Mouse (Mus musculus) heart, adult 11 months (tissue): ENCODE measurements at regions not wholly inside any gene's neighbourhood (a gene's known extent, or its start where the extent isn't known, plus 50 kb on each side); places are given as distances from the start of the nearest gene placed in this dataset.

Experiments used
- DNase-seq: peaks from one replicate; pipeline ENCODE4 v3.0.0; 2022

- no peak for DNase-seq
These were observed 291.2 kb upstream of the Manea start for GRCm38 (mm10) chr4:26637859-26638258.

DNA sequence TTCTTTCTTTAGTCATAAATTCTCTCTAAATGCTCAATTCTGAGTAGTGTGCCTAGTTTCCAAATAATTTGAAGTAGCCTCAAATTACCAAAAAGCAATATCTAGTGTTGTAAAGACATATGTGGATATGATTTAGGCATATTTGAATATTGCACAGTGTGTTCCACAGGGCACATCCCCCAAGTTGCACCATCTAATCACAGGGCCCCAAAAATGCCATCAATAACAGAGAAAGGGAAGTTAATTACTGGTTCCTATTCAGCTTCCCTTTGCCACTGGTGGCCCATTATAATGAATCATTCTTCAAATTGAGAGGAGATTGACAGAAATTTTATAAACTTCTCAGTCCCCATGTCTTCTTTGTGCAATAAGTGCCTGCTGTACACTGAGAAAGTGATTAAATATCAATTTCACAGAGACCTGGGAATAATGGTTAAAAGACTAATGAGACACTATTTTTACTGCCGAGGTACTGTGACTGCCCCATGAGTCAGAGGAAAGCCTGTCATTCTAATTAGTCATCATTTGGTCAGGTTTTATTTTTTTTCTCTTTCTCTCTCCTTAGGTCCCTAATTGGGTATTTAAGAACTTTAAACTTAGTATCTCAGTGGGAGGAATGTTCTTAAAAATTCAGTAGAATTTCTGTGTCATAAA lies 284.0 kb upstream of the Manea start:
- DNase-seq, result no peak

- DNase-seq, result peak; percentile 30
These were observed 283.0 kb upstream of the Manea start for GRCm38 (mm10) chr4:26629710-26630109.

DNA sequence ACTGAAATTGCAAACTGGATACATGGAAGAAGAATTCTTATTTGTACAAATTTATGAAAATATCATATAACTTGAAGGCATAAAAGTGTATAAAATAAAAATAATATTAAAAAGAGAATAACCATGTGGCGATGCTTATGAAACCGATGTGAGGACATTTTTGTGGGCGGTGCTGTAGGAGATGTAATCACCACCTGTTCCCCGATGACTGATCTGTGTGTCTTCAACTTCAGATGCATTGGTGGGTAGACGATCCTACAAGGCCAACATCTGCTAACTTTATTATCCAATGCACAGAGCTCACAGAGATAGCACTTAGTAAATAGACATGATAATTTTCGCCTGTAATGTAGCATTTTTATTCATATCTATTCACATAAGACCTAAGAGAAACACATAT lies 281.1 kb upstream of the Manea start:
- peak; percentile 50 for DNase-seq

GRCm38 (mm10) chr4:26589081-26589869 lies 242.6 kb upstream of the Manea start:
- DNase-seq, result no peak

GRCm38 (mm10) chr4:26555690-26556089 lies 209.0 kb upstream of the Manea start:
- no peak for DNase-seq

DNA sequence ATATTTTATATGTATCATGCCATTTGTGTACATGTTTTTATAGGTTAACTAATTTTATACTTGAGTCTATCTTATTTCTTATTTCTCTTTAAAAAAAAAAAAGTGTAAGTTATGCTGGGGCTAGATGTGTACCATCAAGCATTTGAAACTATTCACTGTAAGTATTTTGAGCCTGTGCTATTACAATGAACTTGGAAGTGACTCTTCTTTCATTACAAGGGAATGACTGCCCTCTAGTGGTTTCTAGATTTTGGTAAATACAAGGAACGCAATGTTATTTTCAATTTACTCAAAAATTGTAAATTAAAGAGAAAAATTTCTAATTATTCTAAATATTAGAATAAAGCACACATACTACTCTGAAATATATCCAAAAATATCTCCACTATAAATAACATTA lies 197.1 kb upstream of the Manea start:
- no peak for DNase-seq

DNA sequence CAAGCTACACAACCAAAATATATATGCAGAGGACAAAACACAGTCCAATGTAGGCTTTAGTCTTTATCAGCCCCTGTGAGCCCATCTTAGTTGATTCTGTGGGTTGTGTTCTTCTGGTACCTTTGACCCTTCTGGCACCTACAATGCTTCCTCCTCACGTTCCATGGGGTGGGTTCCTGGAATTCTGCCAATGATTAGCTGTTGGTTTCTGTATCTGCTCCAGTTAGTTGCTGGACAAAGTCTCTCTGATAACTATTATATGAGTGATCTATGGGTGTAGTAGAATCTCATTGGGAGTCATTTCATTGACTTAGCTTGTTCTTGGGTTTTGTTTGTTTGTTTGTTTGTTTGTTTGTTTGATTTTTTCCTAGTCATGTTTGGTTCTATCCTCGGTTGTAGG lies 195.8 kb upstream of the Manea start:
- no peak for DNase-seq

- DNase-seq, result no peak
These were observed 161.3 kb upstream of the Manea start for GRCm38 (mm10) chr4:26508004-26508403.

GRCm38 (mm10) chr4:26494262-26494661 lies 147.6 kb upstream of the Manea start:
- DNase-seq, result no peak

DNA sequence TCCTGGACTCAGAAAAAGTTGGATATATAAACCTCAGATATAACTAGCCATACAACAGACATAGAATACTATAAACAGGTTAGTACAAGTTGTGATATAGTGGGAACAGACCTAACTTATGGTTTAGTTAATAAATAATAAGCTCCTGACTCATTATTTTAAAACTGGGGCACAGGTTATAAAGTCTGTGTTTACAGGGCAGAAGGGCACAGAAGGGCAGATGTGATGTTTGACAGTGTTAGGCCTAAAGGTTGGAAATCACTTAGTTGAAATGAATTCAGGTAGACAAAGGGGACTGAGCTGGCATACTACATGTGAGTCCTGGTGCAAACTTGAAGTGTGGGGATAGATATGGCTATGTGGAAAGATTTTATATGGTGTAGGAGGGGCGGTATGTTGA lies 128.2 kb upstream of the Manea start:
- DNase-seq, result no peak

GRCm38 (mm10) chr4:26441533-26441932 lies 94.8 kb upstream of the Manea start:
- DNase-seq, result peak; percentile 81

DNA sequence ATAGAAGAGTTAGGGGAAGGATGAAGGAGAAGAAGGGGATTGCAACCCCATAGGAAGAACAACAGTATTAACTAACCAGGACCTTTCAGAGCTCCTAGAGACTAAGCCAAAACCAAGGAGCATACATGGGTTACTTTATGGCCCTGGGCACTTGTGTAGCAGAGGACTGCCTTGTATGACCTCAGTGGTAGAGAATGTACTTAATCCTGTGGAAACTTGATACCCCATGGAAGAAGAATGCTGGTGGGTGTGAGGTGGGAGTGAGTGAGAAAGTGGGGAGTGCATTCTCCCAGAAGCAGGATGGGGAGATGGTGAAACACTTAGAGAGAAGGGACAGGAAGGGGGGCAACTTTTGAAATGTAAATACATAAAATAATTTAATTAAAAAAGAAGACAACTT lies 75.4 kb upstream of the Manea start:
- DNase-seq, result no peak

GRCm38 (mm10) chr4:26404266-26404665 lies 57.6 kb upstream of the Manea start:
- no peak for DNase-seq

- no peak for DNase-seq
These were observed 55.5 kb upstream of the Manea start for GRCm38 (mm10) chr4:26402213-26402612.
